Mouse (Mus musculus) embryonic facial prominence, embryonic 14.5 days (tissue): Measurements from ENCODE around the gene Cpsf3. TPM values are rescaled to one million over a fixed set of nuclear protein-coding genes. Genes with fewer than 3 reads are reported as not detected.

Experiments used
- ATAC-seq: fragments of 200-750 bp; cut with Nextera tagmentation; 2 replicates; pipeline ENCODE4 v1.8.0; 2017; ENCODE audit warnings: low read depth, moderate number of reproducible peaks, moderate TSS enrichment
- DNase-seq: peaks from one replicate; pipeline ENCODE4 v3.0.0-alpha.2; 2015; ENCODE audit warnings: low spot score
- H3K27ac ChIP-seq: fragments of 300-500 bp; sonication (generic); replicated peaks from 2 replicates; pipeline ENCODE4 v1.5.1; 2014; ENCODE audit warnings: low read depth, mild to moderate bottlenecking, low read length, moderate library complexity
- H3K27me3 ChIP-seq: fragments of 300-500 bp; sonication (generic); replicated peaks from 2 replicates; pipeline ENCODE4 v1.6.1; 2014; ENCODE audit warnings: low read length; ENCODE audit not compliant: control insufficient read depth, insufficient read depth
- H3K36me3 ChIP-seq: fragments of 300-500 bp; sonication (generic); 2 replicates; pipeline ENCODE4 v1.6.1; 2014; ENCODE audit warnings: low read length, mixed read lengths; ENCODE audit not compliant: control insufficient read depth, insufficient read depth
- H3K4me1 ChIP-seq: fragments of 300-500 bp; sonication (generic); 2 replicates; pipeline ENCODE4 v1.6.1; 2014; ENCODE audit warnings: antibody characterized with exemption, low read length; ENCODE audit not compliant: control insufficient read depth, insufficient read depth
- H3K4me2 ChIP-seq: fragments of 300-500 bp; sonication (generic); 2 replicates; pipeline ENCODE4 v1.6.1; 2014; ENCODE audit warnings: low read depth, mild to moderate bottlenecking, low read length, moderate library complexity, mixed read lengths
- H3K4me3 ChIP-seq: fragments of 300-500 bp; sonication (generic); 2 replicates; pipeline ENCODE4 v1.5.1; 2014; ENCODE audit warnings: low read depth, mild to moderate bottlenecking, low read length
- H3K9ac ChIP-seq: fragments of 300-500 bp; sonication (generic); 2 replicates; pipeline ENCODE4 v1.6.1; 2014; ENCODE audit warnings: low read depth, mild to moderate bottlenecking, low read length, moderate library complexity, mixed read lengths
- H3K9me3 ChIP-seq: fragments of 300-500 bp; sonication (generic); 2 replicates; pipeline ENCODE4 v1.6.1; 2016; ENCODE audit warnings: low read length; ENCODE audit not compliant: control insufficient read depth
- WGBS: fragments of 180-500 bp; shearing (Covaris S2); extraction: QIAGEN DNeasy Blood & Tissue Kit; methylation state at CpG from one replicate; pipeline ENCODE4 v1.1.7; 2014; 5-methylcytosine and 5-hydroxymethylcytosine counted together
- polyA plus RNA-seq: library from polyadenylated mRNA; unstranded; fragments of >200 nt; fragmentation: Nextera tagmentation; extraction: Ambion mirVana; gene quantifications from 2 replicates; pipeline ENCODE4 v1.2.1, GENCODE M21; 2014

Cpsf3 gene
- polyA plus RNA-seq, 1 experiment from 2014 or later: 84.8 TPM

GRCm38 (mm10) chr12:21264970-21265369, 20.2 kb upstream of the Cpsf3 start:
- Histone ChIP-seq H3K9me3 (no peaks in the 10 kb centered on the region), H3K36me3 (peaks cover 58% of the 10 kb centered on the region), H3K9ac (no peak overlapping the region), H3K4me1 (no peaks in the 10 kb centered on the region), H3K27ac (no peak overlapping the region), H3K4me2 (no peak overlapping the region), H3K4me3 (no peak overlapping the region), H3K27me3 (no peaks in the 10 kb centered on the region)
- no peak for DNase-seq
- no peak for ATAC-seq
- 90% methylated on average over 3 of the region's 3 CpGs for WGBS

- Histone ChIP-seq H3K4me3 (no peak overlapping the region), H3K9ac (no peak overlapping the region), H3K36me3 (peaks cover 61% of the 10 kb centered on the region), H3K9me3 (no peaks in the 10 kb centered on the region), H3K4me1 (no peaks in the 10 kb centered on the region), H3K27ac (no peak overlapping the region), H3K4me2 (no peak overlapping the region), H3K27me3 (no peaks in the 10 kb centered on the region)
- DNase-seq (no peak), ATAC-seq (no peak)
- 100% methylated on average over 4 of the region's 4 CpGs for WGBS
Measured at GRCm38 (mm10) chr12:21265501-21265900, 19.7 kb upstream of the Cpsf3 start.

- Histone ChIP-seq H3K36me3 (peaks cover 67% of the 10 kb centered on the region), H3K27ac (no peak overlapping the region)
- 77% methylated on average over 14 of the region's 14 CpGs for WGBS
Measured at GRCm38 (mm10) chr12:21265946-21266783, 19.0 kb upstream of the Cpsf3 start.

GRCm38 (mm10) chr12:21266784-21267098, 18.4 kb upstream of the Cpsf3 start:
- ATAC-seq: no peak
- H3K36me3 ChIP-seq: peaks cover 73% of the 10 kb centered on the region
- H3K27ac ChIP-seq: no peak overlapping the region
- DNase-seq: no peak
- WGBS: 88% methylated on average over 2 of the region's 2 CpGs
- no peaks in the 10 kb centered on the region for H3K4me1 ChIP-seq
- H3K4me2 ChIP-seq: no peak overlapping the region
- H3K9me3 ChIP-seq: no peaks in the 10 kb centered on the region
- H3K9ac ChIP-seq: no peak overlapping the region
- no peaks in the 10 kb centered on the region for H3K27me3 ChIP-seq
- H3K4me3 ChIP-seq: no peak overlapping the region

More at GRCm38 (mm10) chr12:21265946-21266783, 19.0 kb upstream of the Cpsf3 start:
- no peaks in the 10 kb centered on the region for H3K27me3 ChIP-seq
- H3K9ac ChIP-seq: no peak overlapping the region
- ATAC-seq: peak; percentile 74
- H3K9me3 ChIP-seq: no peaks in the 10 kb centered on the region
- no peak overlapping the region for H3K4me2 ChIP-seq
- H3K4me1 ChIP-seq: no peaks in the 10 kb centered on the region
- peak; percentile 73 for DNase-seq
- no peak overlapping the region for H3K4me3 ChIP-seq

GRCm38 (mm10) chr12:21268083-21268616, 17.0 kb upstream of the Cpsf3 start:
- H3K36me3 ChIP-seq: peaks cover 72% of the 10 kb centered on the region
- H3K27me3 ChIP-seq: no peaks in the 10 kb centered on the region
- no peak overlapping the region for H3K9ac ChIP-seq
- H3K4me3 ChIP-seq: no peak overlapping the region
- no peak overlapping the region for H3K4me2 ChIP-seq
- ATAC-seq (no peak), DNase-seq (no peak)
- H3K27ac ChIP-seq: no peak overlapping the region
- no peaks in the 10 kb centered on the region for H3K9me3 ChIP-seq
- 85% methylated on average over 8 of the region's 8 CpGs for whole genome bisulfite sequencing
- H3K4me1 ChIP-seq: no peaks in the 10 kb centered on the region

- peaks cover 44% of the 10 kb centered on the region for H3K36me3 ChIP-seq
Measured at GRCm38 (mm10) chr12:21274446-21274845, 10.7 kb upstream of the Cpsf3 start.

GRCm38 (mm10) chr12:21277352-21277864, 7.8 kb upstream of the Cpsf3 start:
- Histone ChIP-seq H3K9ac (no peak overlapping the region), H3K4me3 (no peak overlapping the region), H3K27me3 (no peaks in the 10 kb centered on the region), H3K9me3 (no peaks in the 10 kb centered on the region), H3K4me1 (no peaks in the 10 kb centered on the region), H3K4me2 (no peak overlapping the region), H3K36me3 (peaks cover 15% of the 10 kb centered on the region; the same call in 1 of the 2 replicates), H3K27ac (no peak overlapping the region)
- ATAC-seq: no peak
- no peak for DNase-seq
- WGBS: 65% methylated on average over 1 of the region's 1 CpGs

More at GRCm38 (mm10) chr12:21274446-21274845, 10.7 kb upstream of the Cpsf3 start:
- DNase-seq: no peak
- Histone ChIP-seq H3K4me3 (no peak overlapping the region), H3K4me2 (no peak overlapping the region), H3K27me3 (no peaks in the 10 kb centered on the region), H3K27ac (no peak overlapping the region), H3K9ac (no peak overlapping the region), H3K4me1 (no peaks in the 10 kb centered on the region), H3K9me3 (no peaks in the 10 kb centered on the region)
- no peak for ATAC-seq
- 81% methylated on average over 7 of the region's 7 CpGs for WGBS

- H3K27ac ChIP-seq: peak overlapping the region; percentile 72
- H3K36me3 ChIP-seq: peaks cover 6% of the 10 kb centered on the region; the same call in 1 of the 2 replicates
- H3K27me3 ChIP-seq: no peaks in the 10 kb centered on the region
- peak overlapping the region; percentile 59 for H3K4me2 ChIP-seq
- ATAC-seq (peak; percentile 86), DNase-seq (peak; percentile 73)
- peak overlapping the region; percentile 86 for H3K4me3 ChIP-seq
- under 1% methylated on average over 32 of the region's 47 CpGs for WGBS
- H3K9me3 ChIP-seq: no peaks in the 10 kb centered on the region
- peak overlapping the region; percentile 75 for H3K9ac ChIP-seq
- H3K4me1 ChIP-seq: 0 out of 2 replicates have a peak, but pooled peaks cover 3% of the 10 kb centered on the region
Measured at GRCm38 (mm10) chr12:21285508-21286242, 484 bp downstream of the Cpsf3 start.
